Mouse (Mus musculus): ENCODE measurements around the gene Prss50. TPM values are rescaled to one million over a fixed set of nuclear protein-coding genes. Genes with fewer than 3 reads are reported as not detected.

Prss50 gene
- total RNA-seq, 4 experiments from 2014 or later, result not detected

DNA sequence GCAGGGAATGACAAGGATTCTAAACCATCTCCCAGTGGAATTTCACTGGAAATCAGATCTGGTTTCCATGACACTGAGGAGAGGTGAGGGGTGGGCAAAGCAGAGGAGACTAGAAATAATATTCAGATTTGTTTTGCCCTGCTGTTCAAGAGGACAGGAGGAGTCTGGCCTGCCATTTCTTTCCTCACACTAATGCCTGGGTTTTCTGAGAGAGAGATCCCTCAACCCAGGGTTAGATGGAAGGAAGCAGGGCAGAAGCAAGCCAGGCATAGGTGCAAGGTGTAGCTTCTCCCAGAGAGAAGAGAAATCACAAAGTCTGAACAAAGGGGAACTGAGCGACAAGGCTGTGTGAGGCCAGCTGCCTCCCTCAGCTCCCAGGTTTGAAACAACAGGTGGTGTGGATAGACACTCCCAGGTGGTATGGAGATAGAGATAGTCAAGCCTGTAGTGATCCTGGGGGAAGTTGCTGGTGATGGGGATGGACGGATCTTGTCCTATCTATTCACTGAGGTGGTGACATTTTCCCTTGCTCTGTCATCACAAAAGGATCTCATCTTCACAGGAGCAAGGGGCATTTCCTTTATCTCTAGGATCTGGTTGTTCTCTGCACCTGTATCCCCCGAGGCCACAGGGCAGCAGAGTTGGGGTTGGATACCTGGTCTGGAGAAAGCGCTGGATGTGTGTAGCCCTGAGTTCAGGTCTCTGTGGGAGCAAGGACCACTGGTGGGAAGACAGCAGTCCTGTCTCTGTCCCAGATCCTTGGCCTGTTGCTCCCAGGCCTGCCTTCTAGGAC, 50.3 kb downstream of the Prss50 start:
- no peak for DNase-seq

DNA sequence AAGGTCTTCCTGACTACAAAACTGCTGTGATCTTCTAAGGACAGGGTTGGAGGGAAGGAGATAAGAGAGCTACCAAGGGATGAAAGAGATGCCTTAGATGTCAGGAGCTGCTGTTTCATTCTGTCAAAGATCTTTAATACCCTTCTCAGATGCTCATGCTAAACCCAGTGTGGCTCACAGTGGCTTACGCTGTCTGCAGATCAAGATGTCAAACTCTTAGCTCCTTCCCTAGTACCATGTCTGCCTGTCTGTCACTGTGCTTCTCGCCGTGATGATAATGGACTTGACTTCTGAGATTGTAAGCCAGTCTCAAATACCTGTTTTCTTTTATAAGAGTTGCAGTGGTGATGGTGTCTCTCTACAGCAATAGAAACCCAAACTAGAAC, 50.9 kb downstream of the Prss50 start:
- DNase-seq, result no peak

DNA sequence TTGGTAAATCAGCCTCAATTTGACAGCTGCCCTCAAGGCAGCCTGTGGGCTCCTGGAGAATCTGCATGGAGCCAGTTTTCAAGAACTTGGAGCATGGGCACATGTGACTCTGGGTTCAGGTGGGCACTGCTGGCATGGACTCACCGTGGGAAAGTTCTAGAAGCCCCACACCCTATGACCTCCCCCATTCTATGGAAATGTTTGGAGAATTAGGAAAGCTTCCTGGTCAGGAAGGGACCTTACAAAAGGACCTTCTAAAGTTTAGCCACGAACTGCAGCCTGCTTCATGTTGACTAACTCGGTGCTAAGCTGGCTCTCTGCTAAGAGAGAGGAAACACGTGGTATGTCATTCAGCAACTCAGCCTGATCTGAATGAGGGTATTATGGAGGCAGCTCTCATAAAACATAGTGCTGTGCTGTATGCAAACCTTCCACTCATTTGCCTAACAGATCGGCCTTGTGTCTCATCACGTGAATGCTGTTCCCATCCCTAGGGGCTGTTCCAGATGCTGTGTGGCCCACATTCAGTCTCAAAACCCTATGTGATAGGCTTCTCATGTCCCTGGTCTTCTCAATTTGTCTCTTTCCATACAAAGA, 51.7 kb downstream of the Prss50 start:
- no peak for DNase-seq

Other genes starting within 250 kb of the Prss50 start
- gene Nradd, start 233.5 kb upstream of the Prss50 start, total RNA-seq (2022), result 10 to 100 TPM; 15.5 to 19.1 (median 16.3) TPM
- gene Nbeal2, start 203.8 kb upstream of the Prss50 start, total RNA-seq (2022), result 10 to 100 TPM in 2 of 4 experiments, 1 to 10 TPM in 2; 7.7 to 18.1 (median 13.1) TPM
- 10 to 100 TPM; 62.7 to 77.9 (median 68.5) TPM for gene Ccdc12, start 201.5 kb upstream of the Prss50 start, total RNA-seq (2022)
- under 1 TPM in 2 of 4 experiments, not detected in 2; 0.26 to 0.40 TPM for gene Myl3, start 116.1 kb upstream of the Prss50 start, total RNA-seq (2022)
- 10 to 100 TPM in 1 of 4 experiments, 1 to 10 TPM in 3; 7.2 to 12.3 (median 9.3) TPM for gene Pth1r, start 110.8 kb upstream of the Prss50 start, total RNA-seq (2022)
- gene Prss42, start 59.8 kb upstream of the Prss50 start, total RNA-seq (2022), result not detected
- gene Prss44, start 44.0 kb upstream of the Prss50 start, total RNA-seq (2022), result not detected
- not detected for gene Prss43, start 31.3 kb upstream of the Prss50 start, total RNA-seq (2022)
- under 1 TPM in 1 of 4 experiments, not detected in 3; 0.24 TPM for gene Prss45, start 23.4 kb upstream of the Prss50 start, total RNA-seq (2022)
- not detected for gene Prss46, start 13.5 kb upstream of the Prss50 start, total RNA-seq (2022)
- gene Als2cl, start 21.9 kb downstream of the Prss50 start, total RNA-seq (2022), result 10 to 100 TPM; 16.4 to 43.7 (median 30.2) TPM
- 1 to 10 TPM; 2.3 to 7.5 (median 5.1) TPM for gene Tmie, start 22.1 kb downstream of the Prss50 start, total RNA-seq (2022)
- not detected for gene Fam240a, start 58.9 kb downstream of the Prss50 start, total RNA-seq (2022)
- gene Tdgf1, start 88.2 kb downstream of the Prss50 start, total RNA-seq (2022), result under 1 TPM in 1 of 4 experiments, not detected in 3; 0.14 TPM
- 10 to 100 TPM; 13.0 to 17.1 (median 14.1) TPM for gene Lrrc2, start 93.6 kb downstream of the Prss50 start, total RNA-seq (2022)
- 1 to 10 TPM; 2.5 to 4.6 (median 3.9) TPM for gene Rtp3, start 132.6 kb downstream of the Prss50 start, total RNA-seq (2022)
- 1 to 10 TPM in 3 of 4 experiments, under 1 TPM in 1; 0.87 to 3.2 (median 2.0) TPM for gene Ltf, start 161.3 kb downstream of the Prss50 start, total RNA-seq (2022)
- gene Ccrl2, start 199.6 kb downstream of the Prss50 start, total RNA-seq (2022), result 10 to 100 TPM in 2 of 4 experiments, 1 to 10 TPM in 2; 5.4 to 12.8 (median 9.8) TPM

All from adrenal gland, adult 8-10 months (tissue).